Mouse (Mus musculus): ENCODE data around the gene Elk1. TPM values are rescaled to one million over a fixed set of nuclear protein-coding genes. Genes with fewer than 3 reads are reported as not detected.

Elk1 gene
- polyA plus RNA-seq, 1 experiment: 5.0 TPM

GRCm38 (mm10) chrX:20923506-20923905 is 26.9 kb downstream of the Elk1 start:
- TF ChIP-seq CTCF (IDR thresholded peaks at IDR 0.05; ENCODE audit: control insufficient read depth, insufficient read depth, low read length): no peak
- TF ChIP-seq POLR2A (IDR thresholded peaks at IDR 0.05; ENCODE audit: borderline replicate concordance, control insufficient read depth, low read depth, low read length): no peak
- no peak overlapping the region for H3K27ac ChIP-seq (ENCODE audit: control insufficient read depth, insufficient read depth, low read depth, low read length, poor library complexity)
- WGBS: 79% methylated on average over 1 of the region's 1 CpGs

DNA sequence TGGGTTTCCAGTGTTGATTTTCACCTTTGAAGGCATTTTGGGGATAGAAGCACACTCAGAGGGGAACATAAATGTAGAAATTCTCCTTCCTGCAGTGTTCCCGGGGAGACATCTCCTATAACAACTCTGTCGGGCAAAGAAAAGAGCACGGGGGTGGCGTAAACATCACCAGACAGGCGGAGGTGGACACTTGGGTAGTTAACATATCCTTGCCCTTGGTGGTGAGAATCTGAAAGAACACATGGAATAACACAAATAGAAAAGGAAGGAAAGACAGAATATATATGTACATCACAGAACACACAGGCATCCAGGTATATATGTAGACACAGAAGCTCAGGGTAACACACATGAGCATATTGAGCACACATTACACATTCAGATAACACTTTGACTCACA is 29.0 kb downstream of the Elk1 start:
- Histone ChIP-seq H3K4me3 (replicated peaks; ENCODE audit: control insufficient read depth, low read depth, low read length) (no peak overlapping the region), H3K4me1 (ENCODE audit: control insufficient read depth, insufficient read depth, low read length) (no peaks in the 10 kb centered on the region), H3K27ac (ENCODE audit: control insufficient read depth, insufficient read depth, low read depth, low read length, poor library complexity) (no peak overlapping the region)
- 45% methylated on average over 5 of the region's 5 CpGs for WGBS
- TF ChIP-seq CTCF (IDR thresholded peaks at IDR 0.05; ENCODE audit: control insufficient read depth, insufficient read depth, low read length) (no peak), POLR2A (IDR thresholded peaks at IDR 0.05; ENCODE audit: borderline replicate concordance, control insufficient read depth, low read depth, low read length) (no peak)

More at GRCm38 (mm10) chrX:20923506-20923905, 26.9 kb downstream of the Elk1 start:
- no peak overlapping the region for H3K4me3 ChIP-seq (replicated peaks; ENCODE audit: control insufficient read depth, low read depth, low read length)
- no peaks in the 10 kb centered on the region for H3K4me1 ChIP-seq (ENCODE audit: control insufficient read depth, insufficient read depth, low read length)

- no peak within 1 kb of the TSS; the same call in 1 of the 2 replicates for H3K27ac ChIP-seq (ENCODE audit: control insufficient read depth, insufficient read depth, low read depth, low read length, poor library complexity)
- TF ChIP-seq CTCF (IDR thresholded peaks at IDR 0.05; ENCODE audit: control insufficient read depth, insufficient read depth, low read length): no peak
- no peak for TF ChIP-seq POLR2A (IDR thresholded peaks at IDR 0.05; ENCODE audit: borderline replicate concordance, control insufficient read depth, low read depth, low read length)
- H3K4me3 ChIP-seq (replicated peaks; ENCODE audit: control insufficient read depth, low read depth, low read length): peak within 1 kb of the TSS; percentile 55
- 10% methylated on average over 38 of the region's 44 CpGs for WGBS
- H3K4me1 ChIP-seq (ENCODE audit: control insufficient read depth, insufficient read depth, low read length): no peaks in the 10 kb centered on the region
Observed at GRCm38 (mm10) chrX:20920844-20921364, 29.5 kb downstream of the Elk1 start, which contains the start of gene Syn1. Gene Syn1, minus strand, starts transcription at chrX:20921004.

- no peak overlapping the region; the same call in 1 of the 2 replicates for H3K27ac ChIP-seq (ENCODE audit: control insufficient read depth, insufficient read depth, low read depth, low read length, poor library complexity)
- peak overlapping the region; percentile 55 for H3K4me3 ChIP-seq (replicated peaks; ENCODE audit: control insufficient read depth, low read depth, low read length)
- WGBS: 6% methylated on average over 49 of the region's 49 CpGs
- H3K4me1 ChIP-seq (ENCODE audit: control insufficient read depth, insufficient read depth, low read length): no peaks in the 10 kb centered on the region
- TF ChIP-seq CTCF (IDR thresholded peaks at IDR 0.05; ENCODE audit: control insufficient read depth, insufficient read depth, low read length) (no peak), POLR2A (IDR thresholded peaks at IDR 0.05; ENCODE audit: borderline replicate concordance, control insufficient read depth, low read depth, low read length) (no peak)
Observed at GRCm38 (mm10) chrX:20920249-20920843, 30.1 kb downstream of the Elk1 start.

DNA sequence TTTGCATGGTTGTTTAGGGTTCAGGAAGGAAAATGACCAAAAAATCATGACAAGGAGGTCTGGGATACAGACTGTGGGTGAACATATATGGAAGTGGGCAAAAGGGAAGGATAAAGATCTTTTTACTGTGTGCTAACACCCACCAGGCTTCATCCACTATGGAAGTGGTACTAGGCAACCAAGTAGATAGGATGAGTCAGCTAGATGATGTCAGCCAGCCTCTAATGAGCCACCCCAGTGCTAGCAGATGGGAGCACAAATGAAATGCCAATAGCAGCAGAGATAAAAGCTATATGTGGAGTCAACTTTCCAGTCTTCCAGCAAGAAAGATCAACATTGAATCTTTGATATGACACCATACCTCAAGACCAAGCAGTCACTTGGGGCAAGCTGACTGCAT is 35.3 kb downstream of the Elk1 start:
- Histone ChIP-seq H3K4me1 (ENCODE audit: control insufficient read depth, insufficient read depth, low read length) (no peaks in the 10 kb centered on the region), H3K27ac (ENCODE audit: control insufficient read depth, insufficient read depth, low read depth, low read length, poor library complexity) (no peak overlapping the region), H3K4me3 (replicated peaks; ENCODE audit: control insufficient read depth, low read depth, low read length) (no peak overlapping the region)
- TF ChIP-seq CTCF (IDR thresholded peaks at IDR 0.05; ENCODE audit: control insufficient read depth, insufficient read depth, low read length) (no peak), POLR2A (IDR thresholded peaks at IDR 0.05; ENCODE audit: borderline replicate concordance, control insufficient read depth, low read depth, low read length) (no peak)

DNA sequence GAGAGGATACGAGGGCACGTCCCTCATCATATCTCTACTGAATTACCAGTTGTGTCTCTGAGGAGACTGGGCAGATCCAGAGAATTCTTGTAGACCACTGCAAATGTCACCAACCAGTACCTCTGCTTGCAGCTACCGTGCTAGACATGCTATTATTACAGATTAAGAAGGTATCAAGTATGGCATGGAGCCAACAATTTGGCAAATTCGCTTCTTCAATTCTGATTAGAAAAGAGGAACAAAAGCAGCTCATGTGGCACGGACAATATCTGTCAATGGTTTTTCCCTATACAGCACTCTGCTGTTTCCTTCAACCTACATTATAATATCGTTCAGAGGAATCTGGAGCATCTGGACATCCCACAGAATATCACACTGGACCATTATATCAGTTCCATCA is 36.7 kb downstream of the Elk1 start:
- Histone ChIP-seq H3K4me3 (replicated peaks; ENCODE audit: control insufficient read depth, low read depth, low read length) (no peak overlapping the region), H3K27ac (ENCODE audit: control insufficient read depth, insufficient read depth, low read depth, low read length, poor library complexity) (no peak overlapping the region), H3K4me1 (ENCODE audit: control insufficient read depth, insufficient read depth, low read length) (no peaks in the 10 kb centered on the region)
- TF ChIP-seq CTCF (IDR thresholded peaks at IDR 0.05; ENCODE audit: control insufficient read depth, insufficient read depth, low read length): no peak
- no peak for TF ChIP-seq POLR2A (IDR thresholded peaks at IDR 0.05; ENCODE audit: borderline replicate concordance, control insufficient read depth, low read depth, low read length)
- WGBS: 57% methylated on average over 6 of the region's 6 CpGs

DNA sequence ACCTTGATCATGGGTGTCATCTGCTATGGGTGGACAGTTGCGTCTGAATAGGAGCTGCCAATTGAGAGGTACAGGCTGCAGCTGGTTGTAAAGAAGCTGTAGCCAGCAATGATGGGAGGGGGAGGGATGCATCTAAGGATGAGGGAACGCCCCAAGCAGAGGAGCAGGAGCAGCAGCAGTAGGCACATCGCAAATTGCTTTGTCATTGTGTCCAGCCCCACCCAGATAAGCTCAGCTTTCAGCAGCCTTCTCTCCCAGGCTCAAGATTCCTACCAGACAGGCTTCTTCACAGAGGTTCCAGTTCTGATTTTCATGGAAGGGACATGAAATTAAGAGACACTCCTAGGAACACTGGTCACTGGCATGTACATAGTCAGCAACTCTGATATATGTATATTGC is 40.3 kb downstream of the Elk1 start:
- H3K4me3 ChIP-seq (replicated peaks; ENCODE audit: control insufficient read depth, low read depth, low read length): no peak overlapping the region
- WGBS: 40% methylated on average over 3 of the region's 3 CpGs
- H3K4me1 ChIP-seq (ENCODE audit: control insufficient read depth, insufficient read depth, low read length): no peaks in the 10 kb centered on the region
- H3K27ac ChIP-seq (ENCODE audit: control insufficient read depth, insufficient read depth, low read depth, low read length, poor library complexity): no peak overlapping the region
- TF ChIP-seq POLR2A (IDR thresholded peaks at IDR 0.05; ENCODE audit: borderline replicate concordance, control insufficient read depth, low read depth, low read length) (no peak), CTCF (IDR thresholded peaks at IDR 0.05; ENCODE audit: control insufficient read depth, insufficient read depth, low read length) (no peak)

Other genes starting within 250 kb of the Elk1 start
- 8.1 and 13.8 TPM in 2 replicates for gene Usp11, start 246.7 kb downstream of the Elk1 start, polyA plus RNA-seq (2011; ENCODE audit: insufficient read depth, insufficient read length, low replicate concordance, missing spikeins)
- gene Araf, start 152.8 kb downstream of the Elk1 start, polyA plus RNA-seq (2011; ENCODE audit: insufficient read depth, insufficient read length, low replicate concordance, missing spikeins): 37.0 and 71.7 TPM in 2 replicates
- gene Timp1, start 80.4 kb downstream of the Elk1 start, polyA plus RNA-seq (2011; ENCODE audit: insufficient read depth, insufficient read length, low replicate concordance, missing spikeins): 3.7 and 29.4 TPM in 2 replicates
- 0.47 and 0.50 TPM in 2 replicates for gene Syn1, start 29.6 kb downstream of the Elk1 start, polyA plus RNA-seq (2011; ENCODE audit: insufficient read depth, insufficient read length, low replicate concordance, missing spikeins)
- gene Cfp, start 19.1 kb downstream of the Elk1 start, polyA plus RNA-seq (2011; ENCODE audit: insufficient read depth, insufficient read length, low replicate concordance, missing spikeins): 64.4 and 170 TPM in 2 replicates
- 32.4 and 51.5 TPM in 2 replicates for gene Uxt, start 11.4 kb upstream of the Elk1 start, polyA plus RNA-seq (2011; ENCODE audit: insufficient read depth, insufficient read length, low replicate concordance, missing spikeins)
- 6.7 and 10.7 TPM in 2 replicates for gene Zfp182, start 111.7 kb upstream of the Elk1 start, polyA plus RNA-seq (2011; ENCODE audit: insufficient read depth, insufficient read length, low replicate concordance, missing spikeins)
- gene Spaca5, start 117.8 kb upstream of the Elk1 start, polyA plus RNA-seq (2011; ENCODE audit: insufficient read depth, insufficient read length, low replicate concordance, missing spikeins): not detected in 2 replicates
- 0.55 TPM in 1 of 2 replicates, not detected in the other for gene Zfp300, start 138.9 kb upstream of the Elk1 start, polyA plus RNA-seq (2011; ENCODE audit: insufficient read depth, insufficient read length, low replicate concordance, missing spikeins)
- not detected in 2 replicates for gene Ssxa1, start 165.2 kb upstream of the Elk1 start, polyA plus RNA-seq (2011; ENCODE audit: insufficient read depth, insufficient read length, low replicate concordance, missing spikeins)
- not detected in 2 replicates for gene Gm21876, start 225.0 kb upstream of the Elk1 start, polyA plus RNA-seq (2011; ENCODE audit: insufficient read depth, insufficient read length, low replicate concordance, missing spikeins)